Mouse (Mus musculus): ENCODE measurements around the gene Cfap43. TPM values are rescaled to one million over a fixed set of nuclear protein-coding genes. Genes with fewer than 3 reads are reported as not detected.

Cfap43 gene
- polyA plus RNA-seq, 1 experiment from 2014 or later, result 0.03 TPM

DNA sequence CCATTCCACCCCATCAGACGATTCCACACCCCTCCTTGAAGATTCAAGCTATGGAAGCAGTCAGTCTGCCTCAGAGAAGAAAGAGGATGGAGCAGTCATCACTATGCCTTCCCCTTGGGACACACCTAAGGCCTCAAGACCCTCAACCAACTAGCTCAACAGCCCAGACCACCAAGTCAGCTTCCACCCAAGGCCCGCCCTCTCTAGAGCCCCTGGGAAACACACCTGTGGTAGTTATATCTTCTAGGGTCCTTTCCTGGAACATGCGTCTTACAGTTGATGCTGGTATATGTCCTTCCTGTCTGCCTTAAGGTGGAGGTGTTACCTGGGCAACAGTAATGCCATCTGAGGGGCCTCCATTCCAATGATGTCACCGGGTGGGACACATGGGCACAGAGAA, 4.9 kb downstream of the Cfap43 start:
- no peak overlapping the region for H3K27ac ChIP-seq
- WGBS (ENCODE audit: insufficient replicate concordance), result 73% methylated on average over 4 of the region's 4 CpGs
- 0 out of 2 replicates have a peak, but pooled peaks cover 5% of the 10 kb centered on the region for H3K36me3 ChIP-seq
- peaks cover 47% of the 10 kb centered on the region for H3K4me1 ChIP-seq (replicated peaks)
- no peak overlapping the region for H3K9ac ChIP-seq
- H3K27me3 ChIP-seq, result no peaks in the 10 kb centered on the region
- H3K4me3 ChIP-seq (replicated peaks), result no peak overlapping the region
- ATAC-seq (ENCODE audit: low read depth) (no peak), DNase-seq (no peak)
- H3K9me3 ChIP-seq (replicated peaks), result no peaks in the 10 kb centered on the region
- no peak overlapping the region for H3K4me2 ChIP-seq

DNA sequence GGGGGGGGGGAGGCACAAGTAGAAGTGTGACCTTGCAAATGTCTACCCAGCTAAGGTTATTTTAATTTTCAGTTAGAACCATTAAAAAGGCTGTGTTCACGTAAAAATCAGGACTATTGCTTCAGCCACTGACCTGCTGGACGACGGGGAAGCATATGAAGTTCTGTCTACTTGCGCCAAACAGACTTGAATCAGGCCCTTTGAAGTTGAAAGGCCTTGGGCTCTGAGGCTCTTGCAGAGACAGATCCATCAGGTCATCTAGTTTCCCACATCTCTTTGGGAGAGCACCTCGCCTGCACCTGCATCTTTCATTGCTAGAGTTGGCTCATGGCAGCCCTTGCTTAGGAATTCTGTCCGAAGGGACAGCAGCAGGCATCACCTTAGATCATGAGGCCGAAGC, 5.7 kb downstream of the Cfap43 start:
- H3K4me2 ChIP-seq, result no peak overlapping the region
- no peaks in the 10 kb centered on the region for H3K9me3 ChIP-seq (replicated peaks)
- H3K4me1 ChIP-seq (replicated peaks), result peaks cover 50% of the 10 kb centered on the region
- no peak overlapping the region for H3K27ac ChIP-seq
- H3K9ac ChIP-seq, result no peak overlapping the region
- no peak for ATAC-seq (ENCODE audit: low read depth)
- H3K27me3 ChIP-seq, result no peaks in the 10 kb centered on the region
- H3K4me3 ChIP-seq (replicated peaks), result no peak overlapping the region
- 0 out of 2 replicates have a peak, but pooled peaks cover 5% of the 10 kb centered on the region for H3K36me3 ChIP-seq
- no peak for DNase-seq
- WGBS (ENCODE audit: insufficient replicate concordance), result 75% methylated on average over 7 of the region's 7 CpGs

- no peaks in the 10 kb centered on the region for H3K27me3 ChIP-seq
- H3K4me3 ChIP-seq (replicated peaks), result no peak overlapping the region
- H3K4me2 ChIP-seq, result no peak overlapping the region
- ATAC-seq (ENCODE audit: low read depth), result no peak
- no peaks in the 10 kb centered on the region for H3K9me3 ChIP-seq (replicated peaks)
- 71% methylated on average over 4 of the region's 4 CpGs for WGBS (ENCODE audit: insufficient replicate concordance)
- no peak for DNase-seq
- peak overlapping the region; percentile 15; the same call in 1 of the 2 replicates for H3K27ac ChIP-seq
- H3K9ac ChIP-seq, result no peak overlapping the region
- peaks cover 50% of the 10 kb centered on the region for H3K4me1 ChIP-seq (replicated peaks)
- 0 out of 2 replicates have a peak, but pooled peaks cover 5% of the 10 kb centered on the region for H3K36me3 ChIP-seq
Observed at GRCm38 (mm10) chr19:47910751-47911150, 8.3 kb downstream of the Cfap43 start.

GRCm38 (mm10) chr19:47910117-47910618, 8.9 kb downstream of the Cfap43 start:
- no peak overlapping the region for H3K4me3 ChIP-seq (replicated peaks)
- ATAC-seq (ENCODE audit: low read depth) (peak; percentile 47), DNase-seq (no peak)
- H3K27ac ChIP-seq, result peak overlapping the region; percentile 47; the same call in 1 of the 2 replicates
- WGBS (ENCODE audit: insufficient replicate concordance), result 14% methylated on average over 4 of the region's 4 CpGs
- no peaks in the 10 kb centered on the region for H3K27me3 ChIP-seq
- 0 out of 2 replicates have a peak, but pooled peaks cover 5% of the 10 kb centered on the region for H3K36me3 ChIP-seq
- no peaks in the 10 kb centered on the region for H3K9me3 ChIP-seq (replicated peaks)
- peaks cover 56% of the 10 kb centered on the region for H3K4me1 ChIP-seq (replicated peaks)
- H3K4me2 ChIP-seq, result peak overlapping the region; percentile 50
- 0 out of 2 replicates have a peak overlapping the region, but pooled peaks have one; percentile 31 for H3K9ac ChIP-seq

DNA sequence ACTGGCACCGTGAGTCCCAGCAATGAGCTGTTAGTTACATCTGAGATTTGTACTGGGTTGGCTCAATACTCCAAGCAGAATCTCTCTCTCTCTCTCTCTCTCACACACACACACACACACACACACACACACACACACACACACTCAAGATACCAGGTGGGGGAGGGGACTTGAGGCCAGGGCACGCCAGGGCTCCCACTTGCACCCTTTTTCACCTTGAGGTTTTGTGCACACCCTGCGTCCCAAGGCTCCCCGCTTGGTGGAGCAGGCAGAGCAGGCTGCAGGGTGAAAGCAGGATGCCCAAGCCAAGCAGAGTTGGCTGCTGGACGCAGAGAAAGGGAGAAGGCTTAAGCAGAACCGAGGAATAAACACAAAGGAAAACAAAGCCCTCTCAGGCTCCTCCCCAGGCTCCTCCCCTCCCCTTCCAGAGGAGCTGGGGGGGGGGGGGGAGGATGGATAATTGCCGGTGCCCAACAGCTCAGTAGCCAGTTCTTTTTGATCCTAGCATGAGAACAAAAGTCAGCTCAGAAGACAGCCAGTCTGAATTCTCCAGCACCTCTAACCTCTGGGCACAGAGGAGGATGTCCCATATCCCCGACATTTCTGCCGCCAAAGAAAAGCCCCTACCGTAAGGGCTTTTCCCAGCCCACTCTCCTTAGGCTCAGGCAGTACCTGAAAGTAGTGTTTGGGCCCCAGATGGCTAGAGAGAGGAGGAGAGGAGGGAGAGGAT, 9.5 kb downstream of the Cfap43 start:
- Histone ChIP-seq H3K36me3 (0 out of 2 replicates have a peak, but pooled peaks cover 5% of the 10 kb centered on the region), H3K27ac (peak overlapping the region; percentile 47; the same call in 1 of the 2 replicates), H3K4me1 (replicated peaks) (peaks cover 58% of the 10 kb centered on the region), H3K9me3 (replicated peaks) (no peaks in the 10 kb centered on the region), H3K27me3 (no peaks in the 10 kb centered on the region), H3K4me3 (replicated peaks) (0 out of 2 replicates have a peak overlapping the region, but pooled peaks have one; percentile 18), H3K9ac (peak overlapping the region; percentile 41; the same call in 1 of the 2 replicates), H3K4me2 (peak overlapping the region; percentile 50)
- DNase-seq, result no peak
- 18% methylated on average over 10 of the region's 10 CpGs for WGBS (ENCODE audit: insufficient replicate concordance)
- ATAC-seq (ENCODE audit: low read depth), result no peak

DNA sequence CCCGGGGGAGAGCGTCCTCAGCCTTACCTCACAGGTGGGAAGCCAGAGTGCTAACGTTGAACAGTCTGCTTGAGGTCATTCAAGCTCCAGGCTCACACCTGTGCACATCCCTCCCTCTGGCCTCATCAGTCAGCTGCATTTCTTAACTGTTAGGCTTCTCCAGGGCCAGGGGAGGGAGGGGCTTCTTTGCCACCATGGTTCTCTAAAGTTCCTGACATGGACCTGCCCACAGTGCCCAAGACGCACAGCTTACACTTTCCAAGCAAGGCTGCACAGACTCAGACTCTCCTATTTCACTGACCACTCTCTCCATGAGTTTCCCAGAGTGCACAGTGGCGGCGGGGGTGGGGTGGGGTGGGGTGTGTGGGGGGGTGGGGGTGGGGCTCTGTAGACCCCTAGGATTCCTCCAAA, 10.1 kb downstream of the Cfap43 start:
- DNase-seq, result no peak
- H3K4me1 ChIP-seq (replicated peaks), result peaks cover 58% of the 10 kb centered on the region
- no peak for ATAC-seq (ENCODE audit: low read depth)
- no peak overlapping the region for H3K4me3 ChIP-seq (replicated peaks)
- H3K9me3 ChIP-seq (replicated peaks), result no peaks in the 10 kb centered on the region
- H3K4me2 ChIP-seq, result peak overlapping the region; percentile 50
- no peaks in the 10 kb centered on the region for H3K27me3 ChIP-seq
- H3K36me3 ChIP-seq, result 0 out of 2 replicates have a peak, but pooled peaks cover 5% of the 10 kb centered on the region
- no peak overlapping the region for H3K9ac ChIP-seq
- H3K27ac ChIP-seq, result no peak overlapping the region
- 36% methylated on average over 6 of the region's 6 CpGs for WGBS (ENCODE audit: insufficient replicate concordance)

DNA sequence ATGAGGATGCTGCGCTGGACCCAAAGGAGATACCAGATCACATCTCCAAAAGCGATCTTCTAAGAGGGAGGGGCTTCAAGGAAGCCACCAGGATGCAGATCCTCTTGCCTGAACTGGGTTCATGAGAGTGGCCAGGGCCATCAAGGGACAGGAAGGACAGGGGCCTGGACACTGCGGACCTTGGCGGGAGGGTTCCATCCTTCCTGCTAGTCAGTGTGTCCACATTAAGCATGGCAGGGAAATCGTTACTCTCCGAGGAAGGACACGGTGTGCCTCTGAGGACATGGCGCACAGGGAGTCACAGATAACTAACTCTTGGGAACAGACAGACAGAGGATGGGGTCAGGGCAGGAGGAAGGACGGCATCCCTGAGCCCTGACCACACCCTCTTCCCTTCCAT, 11.5 kb downstream of the Cfap43 start:
- H3K36me3 ChIP-seq, result 0 out of 2 replicates have a peak, but pooled peaks cover 5% of the 10 kb centered on the region
- DNase-seq, result no peak
- H3K9ac ChIP-seq, result no peak overlapping the region
- no peak overlapping the region for H3K27ac ChIP-seq
- no peak overlapping the region for H3K4me3 ChIP-seq (replicated peaks)
- H3K4me1 ChIP-seq (replicated peaks), result peaks cover 67% of the 10 kb centered on the region
- no peaks in the 10 kb centered on the region for H3K27me3 ChIP-seq
- WGBS (ENCODE audit: insufficient replicate concordance), result 79% methylated on average over 9 of the region's 9 CpGs
- no peaks in the 10 kb centered on the region for H3K9me3 ChIP-seq (replicated peaks)
- no peak overlapping the region for H3K4me2 ChIP-seq
- ATAC-seq (ENCODE audit: low read depth), result no peak

DNA sequence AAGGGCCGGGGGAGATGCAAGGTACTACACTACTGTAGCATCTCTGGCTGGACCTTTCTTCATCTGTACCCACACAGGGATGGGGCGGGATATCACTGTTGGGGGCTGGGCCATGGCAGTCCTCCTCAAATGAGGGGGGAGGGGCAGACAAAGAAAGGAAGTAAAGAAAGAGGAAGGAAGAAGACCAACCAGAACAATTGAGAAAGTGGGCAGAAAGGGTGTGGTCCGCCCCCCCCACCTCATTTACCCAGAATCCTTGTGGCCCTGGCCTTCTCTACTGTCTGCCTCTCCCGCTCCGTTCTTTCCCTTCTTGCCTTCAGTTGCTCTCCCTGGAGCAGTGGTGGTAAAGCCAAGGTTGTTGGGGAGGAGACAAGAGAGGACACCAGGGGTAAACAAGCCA, 13.5 kb downstream of the Cfap43 start:
- Histone ChIP-seq H3K9me3 (replicated peaks) (no peaks in the 10 kb centered on the region), H3K4me3 (replicated peaks) (no peak overlapping the region), H3K4me1 (replicated peaks) (peaks cover 75% of the 10 kb centered on the region), H3K27ac (no peak overlapping the region), H3K36me3 (no peaks in the 10 kb centered on the region), H3K9ac (no peak overlapping the region), H3K27me3 (no peaks in the 10 kb centered on the region), H3K4me2 (no peak overlapping the region)
- no peak for ATAC-seq (ENCODE audit: low read depth)
- 50% methylated on average over 5 of the region's 5 CpGs for WGBS (ENCODE audit: insufficient replicate concordance)
- no peak for DNase-seq

- Histone ChIP-seq H3K27ac (no peak overlapping the region), H3K4me3 (replicated peaks) (no peak overlapping the region), H3K9me3 (replicated peaks) (no peaks in the 10 kb centered on the region), H3K27me3 (no peaks in the 10 kb centered on the region), H3K4me1 (replicated peaks) (peaks cover 75% of the 10 kb centered on the region), H3K9ac (no peak overlapping the region), H3K4me2 (no peak overlapping the region), H3K36me3 (no peaks in the 10 kb centered on the region)
- WGBS (ENCODE audit: insufficient replicate concordance), result 55% methylated on average over 4 of the region's 4 CpGs
- DNase-seq (no peak), ATAC-seq (ENCODE audit: low read depth) (no peak)
Observed at GRCm38 (mm10) chr19:47905081-47905480, 14.0 kb downstream of the Cfap43 start.

GRCm38 (mm10) chr19:47903679-47904078, 15.4 kb downstream of the Cfap43 start:
- H3K9ac ChIP-seq, result no peak overlapping the region
- DNase-seq, result no peak
- no peaks in the 10 kb centered on the region for H3K27me3 ChIP-seq
- H3K4me3 ChIP-seq (replicated peaks), result no peak overlapping the region
- peaks cover 75% of the 10 kb centered on the region for H3K4me1 ChIP-seq (replicated peaks)
- 67% methylated on average over 4 of the region's 4 CpGs for WGBS (ENCODE audit: insufficient replicate concordance)
- no peaks in the 10 kb centered on the region for H3K9me3 ChIP-seq (replicated peaks)
- no peaks in the 10 kb centered on the region for H3K36me3 ChIP-seq
- H3K27ac ChIP-seq, result no peak overlapping the region
- no peak for ATAC-seq (ENCODE audit: low read depth)
- no peak overlapping the region for H3K4me2 ChIP-seq

GRCm38 (mm10) chr19:47902316-47903201, 16.5 kb downstream of the Cfap43 start:
- Histone ChIP-seq H3K9me3 (replicated peaks) (no peaks in the 10 kb centered on the region), H3K4me3 (replicated peaks) (no peak overlapping the region), H3K4me1 (replicated peaks) (peaks cover 80% of the 10 kb centered on the region), H3K27me3 (no peaks in the 10 kb centered on the region), H3K9ac (no peak overlapping the region), H3K36me3 (peaks cover 5% of the 10 kb centered on the region), H3K4me2 (no peak overlapping the region), H3K27ac (no peak overlapping the region)
- ATAC-seq (ENCODE audit: low read depth), result no peak
- WGBS (ENCODE audit: insufficient replicate concordance), result 67% methylated on average over 13 of the region's 13 CpGs
- no peak for DNase-seq

All from liver, embryonic 13.5 days (tissue).